Mouse (Mus musculus) limb, embryonic 12.5 days (tissue): ENCODE results near the gene Bace1. TPM values are rescaled to one million over a fixed set of nuclear protein-coding genes. Genes with fewer than 3 reads are reported as not detected.

Experiments
- ATAC-seq: fragments of 200-750 bp; cut with Nextera tagmentation; 2 replicates; pipeline ENCODE4 v1.8.0; 2017; ENCODE audit warnings: low read depth, moderate TSS enrichment; ENCODE audit not compliant: insufficient number of reproducible peaks, insufficient read depth, low FRiP score, low TSS enrichment
- H3K27ac ChIP-seq: fragments of 300-500 bp; sonication (generic); 2 replicates; pipeline ENCODE4 v1.5.1; 2016; ENCODE audit warnings: mild to moderate bottlenecking, moderate library complexity
- H3K27me3 ChIP-seq: fragments of 300-500 bp; sonication (generic); 2 replicates; pipeline ENCODE4 v1.6.1; 2016; ENCODE audit warnings: mild to moderate bottlenecking, moderate library complexity
- H3K36me3 ChIP-seq: fragments of 300-500 bp; sonication (generic); 2 replicates; pipeline ENCODE4 v1.6.1; 2016; ENCODE audit warnings: mild to moderate bottlenecking, moderate library complexity
- H3K4me1 ChIP-seq: fragments of 300-500 bp; sonication (generic); replicated peaks from 2 replicates; pipeline ENCODE4 v1.6.1; 2016
- H3K4me2 ChIP-seq: fragments of 300-500 bp; sonication (generic); 2 replicates; pipeline ENCODE4 v1.6.1; 2016; ENCODE audit warnings: mild to moderate bottlenecking, moderate library complexity
- H3K4me3 ChIP-seq: fragments of 300-500 bp; sonication (generic); replicated peaks from 2 replicates; pipeline ENCODE4 v1.5.1; 2016; ENCODE audit warnings: mild to moderate bottlenecking
- H3K9ac ChIP-seq: fragments of 300-500 bp; sonication (generic); replicated peaks from 2 replicates; pipeline ENCODE4 v1.6.1; 2016; ENCODE audit warnings: mild to moderate bottlenecking, moderate library complexity
- H3K9me3 ChIP-seq: fragments of 300-500 bp; sonication (generic); 2 replicates; pipeline ENCODE4 v1.6.1; 2016; ENCODE audit warnings: mild to moderate bottlenecking, moderate library complexity
- WGBS: fragments of 180-500 bp; shearing (Covaris S2); methylation state at CpG from one replicate; pipeline ENCODE4 v1.1.7; 2016; 5-methylcytosine and 5-hydroxymethylcytosine counted together
- polyA plus RNA-seq: library from polyadenylated mRNA; unstranded; fragments of >200 nt; fragmentation: Nextera tagmentation; extraction: Ambion mirVana; gene quantifications from 2 replicates; pipeline ENCODE4 v1.2.1, GENCODE M21; 2016

Bace1 gene
- polyA plus RNA-seq, 1 experiment from 2014 or later, result 27.3 TPM

DNA sequence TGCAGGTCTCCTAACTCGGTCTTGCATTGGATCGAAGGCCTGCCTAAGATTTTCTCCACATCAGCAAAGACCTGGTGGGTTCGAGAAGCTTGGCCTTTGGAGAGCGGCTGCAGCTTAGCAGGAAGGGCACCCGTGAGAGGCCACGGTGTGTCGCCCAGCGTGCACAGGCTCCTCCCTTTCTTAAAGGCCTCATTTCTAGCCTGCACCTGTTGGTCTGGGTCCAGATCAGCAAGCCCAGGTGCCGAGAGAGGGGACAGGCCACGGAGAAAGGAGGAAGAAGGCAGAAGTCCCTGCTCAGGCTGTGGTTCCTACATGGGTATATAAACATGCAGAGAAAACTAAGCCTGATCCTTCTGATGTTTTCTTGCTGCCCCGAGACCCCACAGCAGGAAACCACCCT, 31.0 kb upstream of the Bace1 start:
- H3K36me3 ChIP-seq, result peaks cover 59% of the 10 kb centered on the region
- H3K9ac ChIP-seq, result no peak overlapping the region
- no peak overlapping the region for H3K4me3 ChIP-seq
- no peaks in the 10 kb centered on the region for H3K27me3 ChIP-seq
- H3K9me3 ChIP-seq, result no peaks in the 10 kb centered on the region
- H3K4me2 ChIP-seq, result no peak overlapping the region
- H3K4me1 ChIP-seq, result no peaks in the 10 kb centered on the region
- ATAC-seq, result no peak
- H3K27ac ChIP-seq, result no peak overlapping the region
- 85% methylated on average over 11 of the region's 11 CpGs for WGBS

DNA sequence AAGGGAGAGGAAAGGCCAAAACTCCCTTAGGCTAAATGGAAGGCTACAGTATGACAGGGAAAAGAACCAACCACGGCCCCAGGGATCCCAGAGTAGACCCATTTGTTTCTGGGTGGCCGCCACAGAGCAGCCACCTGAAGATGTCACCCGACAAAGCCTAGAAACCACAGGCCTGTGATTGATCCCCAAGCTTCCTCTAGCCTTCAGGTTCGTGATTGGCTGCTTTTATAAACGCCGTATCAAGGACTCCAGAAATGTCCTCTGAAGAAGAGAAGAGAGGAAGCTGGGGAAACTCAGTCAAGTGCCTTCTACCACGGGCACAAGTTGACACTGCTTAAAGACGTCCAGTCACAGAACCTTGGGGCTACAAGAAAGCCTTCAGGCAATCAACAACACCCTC, 30.6 kb upstream of the Bace1 start:
- no peaks in the 10 kb centered on the region for H3K27me3 ChIP-seq
- H3K9me3 ChIP-seq, result no peaks in the 10 kb centered on the region
- H3K9ac ChIP-seq, result no peak overlapping the region
- ATAC-seq, result no peak
- no peaks in the 10 kb centered on the region for H3K4me1 ChIP-seq
- H3K4me2 ChIP-seq, result no peak overlapping the region
- 81% methylated on average over 8 of the region's 8 CpGs for WGBS
- no peak overlapping the region for H3K4me3 ChIP-seq
- peaks cover 55% of the 10 kb centered on the region for H3K36me3 ChIP-seq
- H3K27ac ChIP-seq, result no peak overlapping the region

DNA sequence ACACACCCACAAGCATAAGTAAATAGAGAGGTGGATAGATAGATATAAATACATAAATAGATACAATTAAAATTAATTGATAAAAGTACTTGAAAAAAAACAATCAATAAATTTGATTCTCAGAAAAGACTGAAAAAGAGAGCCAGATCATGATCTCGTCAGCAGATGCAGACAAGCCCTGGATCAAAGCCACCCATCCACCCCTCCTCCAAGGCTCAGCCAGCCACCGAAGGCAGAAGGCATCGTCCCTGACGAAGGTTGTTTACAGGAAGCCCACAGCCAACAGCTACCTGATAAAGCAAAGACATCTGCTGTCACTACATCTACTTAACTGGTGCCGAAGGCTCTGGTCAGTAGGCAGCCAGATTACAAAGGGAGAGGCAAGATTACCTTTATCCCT, 26.4 kb upstream of the Bace1 start:
- Histone ChIP-seq H3K9ac (no peak overlapping the region), H3K4me1 (no peaks in the 10 kb centered on the region), H3K4me3 (no peak overlapping the region), H3K36me3 (peaks cover 58% of the 10 kb centered on the region), H3K27ac (no peak overlapping the region), H3K9me3 (no peaks in the 10 kb centered on the region), H3K4me2 (no peak overlapping the region), H3K27me3 (no peaks in the 10 kb centered on the region)
- ATAC-seq, result no peak
- WGBS, result 43% methylated on average over 5 of the region's 5 CpGs

DNA sequence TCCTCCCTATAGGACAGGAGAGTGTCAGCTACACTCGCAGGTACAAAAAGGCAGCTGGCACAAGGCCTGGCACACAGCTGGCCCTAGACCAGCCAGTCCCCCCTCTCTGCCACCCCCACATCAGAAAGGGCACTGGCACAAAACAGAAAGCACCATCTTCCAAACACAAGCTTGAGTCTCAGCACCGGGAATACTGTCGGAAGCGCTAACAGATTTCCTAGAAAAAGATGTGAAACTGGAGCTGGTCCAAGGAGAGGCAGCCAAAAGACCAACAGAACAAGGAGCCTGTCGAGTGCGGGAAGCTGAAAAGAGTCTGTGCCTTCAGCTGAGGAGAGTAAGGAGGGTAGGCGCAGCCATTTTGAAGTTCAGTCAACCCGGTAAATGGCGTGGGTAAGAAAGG, 23.3 kb upstream of the Bace1 start:
- Histone ChIP-seq H3K4me2 (no peak overlapping the region), H3K9me3 (no peaks in the 10 kb centered on the region), H3K27me3 (no peaks in the 10 kb centered on the region), H3K9ac (no peak overlapping the region), H3K4me1 (no peaks in the 10 kb centered on the region), H3K27ac (no peak overlapping the region), H3K36me3 (peaks cover 43% of the 10 kb centered on the region), H3K4me3 (no peak overlapping the region)
- no peak for ATAC-seq
- 88% methylated on average over 9 of the region's 9 CpGs for WGBS

DNA sequence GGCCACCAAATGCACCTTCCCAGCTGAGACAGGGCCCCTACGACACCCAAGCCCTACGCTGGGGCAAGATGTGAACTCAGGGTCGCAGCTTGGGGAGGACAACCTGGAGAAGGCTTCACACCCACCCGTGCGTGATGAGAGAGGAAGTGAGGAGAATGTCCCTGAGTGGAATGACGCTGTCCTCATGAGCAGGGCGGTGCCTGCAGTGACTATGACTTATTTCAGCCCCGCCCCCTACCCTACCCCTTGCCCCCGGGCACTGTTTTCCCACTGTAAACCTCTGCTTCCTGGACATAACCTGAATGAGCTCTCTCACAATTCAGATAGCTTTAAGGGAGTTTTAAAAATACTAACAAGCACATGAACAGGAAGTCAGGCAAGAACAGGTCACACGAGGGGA, 22.9 kb upstream of the Bace1 start:
- H3K27me3 ChIP-seq, result no peaks in the 10 kb centered on the region
- H3K9ac ChIP-seq, result no peak overlapping the region
- no peak overlapping the region for H3K27ac ChIP-seq
- H3K4me3 ChIP-seq, result no peak overlapping the region
- H3K9me3 ChIP-seq, result no peaks in the 10 kb centered on the region
- H3K36me3 ChIP-seq, result peaks cover 43% of the 10 kb centered on the region
- 74% methylated on average over 10 of the region's 10 CpGs for WGBS
- no peaks in the 10 kb centered on the region for H3K4me1 ChIP-seq
- no peak overlapping the region for H3K4me2 ChIP-seq
- no peak for ATAC-seq

DNA sequence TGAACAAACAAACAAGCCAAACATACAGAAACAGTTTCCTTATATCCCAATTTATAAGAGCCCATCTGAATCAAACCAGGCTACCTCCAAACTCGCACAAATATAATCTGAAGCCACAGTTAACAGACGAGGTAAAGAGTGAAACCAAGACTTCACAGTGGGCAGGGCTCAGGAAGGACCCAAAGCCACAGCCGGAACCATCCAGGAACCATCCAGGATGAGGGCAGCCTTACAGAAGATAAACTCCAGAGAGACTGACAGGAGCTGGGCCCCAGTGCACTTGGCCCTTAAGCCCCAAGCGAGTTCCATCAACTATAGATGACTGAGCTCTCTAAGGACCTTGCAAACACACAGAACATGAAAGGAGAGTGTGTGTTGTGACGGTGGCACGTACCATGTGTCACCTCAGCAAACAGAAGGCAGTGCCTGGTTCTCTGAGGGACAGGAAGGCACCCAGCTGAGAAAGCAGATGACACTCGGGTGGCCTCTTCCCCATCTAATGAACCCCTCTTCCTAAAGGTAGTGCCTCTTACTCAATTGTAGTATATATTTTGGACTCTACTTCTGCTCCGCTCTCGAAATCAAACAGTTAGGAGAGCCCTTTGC, 19.9 kb upstream of the Bace1 start:
- H3K36me3 ChIP-seq, result peaks cover 61% of the 10 kb centered on the region
- no peak overlapping the region for H3K27ac ChIP-seq
- WGBS, result 88% methylated on average over 9 of the region's 9 CpGs
- no peaks in the 10 kb centered on the region for H3K27me3 ChIP-seq
- H3K4me2 ChIP-seq, result no peak overlapping the region
- ATAC-seq, result no peak
- H3K9ac ChIP-seq, result no peak overlapping the region
- H3K4me1 ChIP-seq, result no peaks in the 10 kb centered on the region
- H3K9me3 ChIP-seq, result no peaks in the 10 kb centered on the region
- H3K4me3 ChIP-seq, result no peak overlapping the region

DNA sequence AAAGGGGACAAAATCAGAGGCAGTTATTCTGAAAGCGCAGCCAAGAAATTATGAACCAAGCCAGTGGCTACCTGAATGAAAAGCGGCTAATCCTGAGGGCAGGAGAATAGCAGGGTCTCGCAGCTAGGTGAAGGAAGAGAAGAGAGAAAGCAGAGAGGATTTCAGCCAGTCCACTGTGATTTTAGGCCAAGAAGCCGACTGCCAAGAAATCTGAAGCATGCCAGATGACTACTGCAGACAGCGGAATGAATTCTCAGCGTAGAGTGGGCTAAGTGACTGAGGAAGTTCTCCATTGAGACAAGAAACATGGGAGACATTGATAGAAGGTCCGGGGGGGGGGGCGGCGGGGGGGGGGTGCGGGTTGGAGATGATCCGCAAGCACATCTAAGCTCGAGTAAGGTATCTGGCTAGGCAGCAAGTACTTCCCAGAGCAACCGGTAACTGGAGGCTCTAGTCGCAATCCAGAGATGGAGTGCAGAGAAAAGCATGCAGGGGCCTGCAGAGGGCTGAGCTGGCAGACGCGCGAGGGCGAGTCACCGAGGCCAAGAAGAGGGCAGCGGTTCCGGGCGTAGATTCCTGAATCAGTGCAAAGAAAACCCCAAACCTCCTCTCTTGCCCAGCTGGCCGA, 10.6 kb upstream of the Bace1 start:
- Histone ChIP-seq H3K4me1 (peaks cover 10% of the 10 kb centered on the region), H3K36me3 (peaks cover 10% of the 10 kb centered on the region), H3K27ac (peak overlapping the region; percentile 66), H3K9ac (peak overlapping the region; percentile 75), H3K4me2 (peak overlapping the region; percentile 89), H3K4me3 (peak overlapping the region; percentile 68), H3K9me3 (0 out of 2 replicates have a peak, but pooled peaks cover 3% of the 10 kb centered on the region), H3K27me3 (no peaks in the 10 kb centered on the region)
- 7% methylated on average over 21 of the region's 23 CpGs for WGBS
- ATAC-seq, result peak; percentile 12; the same call in 1 of the 2 replicates

DNA sequence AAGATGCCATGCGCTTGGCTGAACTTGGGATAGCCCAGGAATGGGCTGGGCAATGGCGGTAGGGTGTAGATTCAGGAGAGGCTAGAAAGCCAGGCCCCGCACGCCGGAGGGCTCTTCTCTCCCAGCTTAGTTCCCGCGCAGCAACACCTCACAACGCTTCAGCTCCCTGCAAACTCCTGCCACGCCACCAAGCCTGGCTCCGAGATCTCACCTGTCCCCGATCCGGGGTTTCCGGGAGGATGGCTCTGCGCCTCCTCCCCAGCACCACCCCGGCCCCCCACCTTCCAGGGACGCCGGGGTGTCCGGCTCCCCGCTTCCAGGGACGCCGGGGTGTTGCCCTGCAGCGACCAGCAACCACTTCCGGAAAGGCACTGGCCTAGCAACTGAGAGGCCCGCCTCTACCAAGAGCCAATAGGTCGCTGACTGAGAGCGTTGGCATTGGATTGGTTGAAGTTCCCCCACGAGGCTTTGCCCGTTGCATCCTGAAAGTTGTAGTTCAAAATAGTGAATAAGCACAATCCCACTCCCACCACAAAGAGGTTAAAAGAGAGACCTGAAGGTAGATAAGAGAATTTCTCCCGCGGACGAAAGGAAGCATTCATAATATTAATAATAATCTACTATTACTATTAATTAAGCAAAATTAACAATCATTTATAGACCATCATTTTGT, 10.0 kb upstream of the Bace1 start, which contains the start of gene Cep164:
Gene Cep164 (minus strand): TSS at position 401 of the 673 bp plus-strand sequence.
- peak; percentile 93 for ATAC-seq
- H3K4me1 ChIP-seq, result peaks cover 10% of the 10 kb centered on the region
- 0 out of 2 replicates have a peak, but pooled peaks cover 3% of the 10 kb centered on the region for H3K9me3 ChIP-seq
- under 1% methylated on average over 31 of the region's 31 CpGs for WGBS
- H3K4me3 ChIP-seq, result peak within 1 kb of the TSS; percentile 68
- no peaks in the 10 kb centered on the region for H3K27me3 ChIP-seq
- H3K36me3 ChIP-seq, result peaks cover 4% of the 10 kb centered on the region
- H3K4me2 ChIP-seq, result peak within 1 kb of the TSS; percentile 89
- peak within 1 kb of the TSS; percentile 75 for H3K9ac ChIP-seq
- H3K27ac ChIP-seq, result peak within 1 kb of the TSS; percentile 66

DNA sequence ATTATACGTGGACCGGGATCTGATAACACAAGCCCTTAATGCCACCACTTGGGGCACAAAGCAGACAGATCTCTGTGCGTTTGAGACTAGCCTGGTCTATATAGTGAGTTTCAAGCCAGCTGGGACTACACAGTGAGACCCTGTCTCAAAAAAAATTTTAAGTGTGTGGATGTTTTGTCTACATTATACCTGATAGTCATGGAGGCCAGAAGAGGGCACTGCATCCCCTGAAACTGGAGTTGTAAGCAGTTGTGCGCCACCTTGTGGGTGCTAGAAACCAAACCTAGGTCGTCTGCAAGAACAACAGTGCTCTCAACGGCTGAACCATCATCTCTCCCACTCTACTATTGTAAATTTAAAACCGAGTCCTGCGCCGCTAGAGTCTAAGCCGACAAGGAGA, 9.3 kb upstream of the Bace1 start:
- Histone ChIP-seq H3K36me3 (no peaks in the 10 kb centered on the region), H3K9ac (no peak overlapping the region), H3K4me2 (peak overlapping the region; percentile 89), H3K27me3 (no peaks in the 10 kb centered on the region), H3K27ac (no peak overlapping the region), H3K9me3 (0 out of 2 replicates have a peak, but pooled peaks cover 3% of the 10 kb centered on the region), H3K4me3 (peak overlapping the region; percentile 68; the same call in 1 of the 2 replicates), H3K4me1 (peaks cover 10% of the 10 kb centered on the region)
- 34% methylated on average over 10 of the region's 10 CpGs for WGBS
- ATAC-seq, result peak; percentile 26; the same call in 1 of the 2 replicates

DNA sequence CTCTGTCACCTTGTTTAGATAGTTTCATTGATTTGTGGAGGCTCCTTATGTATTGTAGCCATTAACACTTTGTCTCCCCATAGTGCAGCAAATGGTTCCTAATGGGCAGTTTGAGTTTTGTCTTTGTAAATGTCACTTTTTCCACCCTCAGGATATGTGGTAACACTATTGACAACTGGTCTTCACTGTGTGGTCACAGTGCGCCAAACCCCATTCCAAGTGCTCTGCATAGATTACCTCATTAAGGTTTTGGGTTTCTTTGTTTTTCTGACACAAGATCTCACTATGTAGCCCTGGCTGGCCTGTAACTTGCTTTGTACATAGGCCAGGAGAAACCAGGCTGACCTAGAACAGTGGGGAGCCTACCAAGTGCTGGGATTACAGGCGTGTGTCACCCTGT, 5.5 kb upstream of the Bace1 start:
- Histone ChIP-seq H3K4me3 (no peak overlapping the region), H3K9me3 (0 out of 2 replicates have a peak, but pooled peaks cover 3% of the 10 kb centered on the region), H3K27me3 (no peaks in the 10 kb centered on the region), H3K36me3 (no peaks in the 10 kb centered on the region), H3K27ac (no peak overlapping the region), H3K4me2 (no peak overlapping the region), H3K4me1 (no peaks in the 10 kb centered on the region), H3K9ac (no peak overlapping the region)
- ATAC-seq, result no peak
- WGBS, result 87% methylated on average over 2 of the region's 2 CpGs

DNA sequence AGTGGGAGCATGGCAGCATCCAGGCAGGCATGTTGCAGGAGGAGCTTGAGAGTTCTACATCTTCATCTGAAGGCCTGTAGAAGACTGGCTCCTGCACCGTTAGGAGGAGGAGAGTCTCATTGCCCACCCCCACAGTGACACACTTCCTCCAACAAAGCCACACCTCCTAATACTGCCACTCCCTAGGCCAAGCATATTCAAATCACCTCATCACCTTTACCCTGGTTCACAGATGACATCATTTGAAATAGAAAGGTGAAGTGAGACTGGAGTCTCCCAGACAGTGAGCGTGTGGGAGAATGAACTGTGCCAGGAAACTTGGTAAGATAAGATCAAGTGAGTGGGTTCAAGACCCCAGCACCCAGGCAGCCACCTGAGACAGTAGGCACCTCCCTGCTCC, 4.9 kb upstream of the Bace1 start:
- Histone ChIP-seq H3K9me3 (0 out of 2 replicates have a peak, but pooled peaks cover 3% of the 10 kb centered on the region), H3K4me2 (no peak overlapping the region), H3K4me1 (no peaks in the 10 kb centered on the region), H3K9ac (no peak overlapping the region), H3K27ac (no peak overlapping the region), H3K4me3 (no peak overlapping the region), H3K27me3 (no peaks in the 10 kb centered on the region), H3K36me3 (no peaks in the 10 kb centered on the region)
- 77% methylated on average over 2 of the region's 2 CpGs for WGBS
- no peak for ATAC-seq
